Mouse (Mus musculus) right cerebral cortex, adult 2 months (tissue): Measurements from ENCODE around the gene Parp12.

ENCODE experiments used
- DNase-seq, 2 experiments: peaks; one replicate each; pipeline ENCODE4 v3.0.0; 2021 to 2022; ENCODE audit warnings: low spot score in 2 of 2

Gene Parp12

GRCm38 (mm10) chr6:39117584-39118455, at the start of gene Parp12:
Gene Parp12 (minus strand): TSS chr6:39118349.
- DNase-seq = peak; percentile 40 to 51

DNA sequence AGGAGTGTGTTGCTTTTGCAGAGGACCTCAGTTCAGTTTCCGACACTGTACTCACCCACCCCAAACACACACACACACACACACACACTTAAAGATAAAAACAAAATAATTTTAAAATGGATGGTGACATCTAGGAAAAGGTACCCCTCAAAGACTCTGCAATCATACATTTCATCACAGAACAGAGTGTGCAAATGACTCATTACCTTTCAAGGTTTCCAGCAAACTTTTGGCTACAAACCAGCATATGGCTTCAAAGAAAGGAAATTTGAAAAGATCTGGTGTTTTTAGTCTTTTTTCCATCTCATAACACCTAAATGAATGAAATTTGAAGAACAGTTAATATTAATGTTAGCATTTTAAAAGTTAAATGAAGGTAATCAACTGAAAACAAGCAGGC, 46.7 kb upstream of the Parp12 start:
- no peak for DNase-seq

- DNase-seq = no peak
Measured at GRCm38 (mm10) chr6:39161975-39162374, 43.8 kb upstream of the Parp12 start.

DNA sequence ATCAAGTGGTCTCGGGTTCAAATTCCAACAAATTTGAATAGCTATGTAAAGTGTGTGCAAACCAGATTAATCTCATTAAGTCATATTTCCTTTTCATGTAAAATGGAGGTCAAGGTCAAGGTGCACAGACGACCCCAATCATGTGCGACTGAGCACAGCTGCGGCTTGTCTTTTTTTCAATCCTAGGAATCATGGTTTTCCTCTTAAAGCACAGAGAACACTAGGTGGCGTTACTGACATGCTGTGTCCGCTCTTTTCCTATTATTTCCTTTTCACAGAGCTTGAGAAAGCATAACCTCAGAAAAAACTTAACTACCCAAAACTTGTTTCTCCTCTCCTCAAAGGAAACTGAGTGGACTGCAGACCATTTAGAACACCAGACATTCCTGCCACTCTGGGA, 27.9 kb upstream of the Parp12 start:
- no peak for DNase-seq

DNA sequence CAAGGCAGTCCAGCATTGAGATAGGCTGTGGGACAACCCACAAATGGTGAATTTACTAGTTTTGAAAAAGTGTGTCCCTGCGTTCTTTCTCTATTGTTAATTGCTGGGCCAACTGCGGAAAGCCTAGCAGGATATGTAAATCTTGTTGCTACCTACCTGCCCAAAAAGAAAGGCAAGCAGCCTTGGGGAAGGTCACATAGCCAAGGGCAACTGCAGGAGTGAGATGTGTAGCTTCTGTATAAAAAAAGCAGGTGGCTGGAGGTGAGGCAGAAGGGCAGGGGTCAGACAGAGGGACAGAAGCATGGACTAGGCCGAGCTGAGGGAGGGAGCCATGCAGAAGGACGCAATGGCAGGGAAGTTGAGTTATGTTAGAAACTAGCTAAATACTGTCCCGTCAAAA, 14.4 kb upstream of the Parp12 start:
- no peak for DNase-seq

- DNase-seq = no peak
Measured at GRCm38 (mm10) chr6:39131480-39131879, 13.3 kb upstream of the Parp12 start.

GRCm38 (mm10) chr6:39124719-39125118, 6.6 kb upstream of the Parp12 start:
- no peak for DNase-seq

DNA sequence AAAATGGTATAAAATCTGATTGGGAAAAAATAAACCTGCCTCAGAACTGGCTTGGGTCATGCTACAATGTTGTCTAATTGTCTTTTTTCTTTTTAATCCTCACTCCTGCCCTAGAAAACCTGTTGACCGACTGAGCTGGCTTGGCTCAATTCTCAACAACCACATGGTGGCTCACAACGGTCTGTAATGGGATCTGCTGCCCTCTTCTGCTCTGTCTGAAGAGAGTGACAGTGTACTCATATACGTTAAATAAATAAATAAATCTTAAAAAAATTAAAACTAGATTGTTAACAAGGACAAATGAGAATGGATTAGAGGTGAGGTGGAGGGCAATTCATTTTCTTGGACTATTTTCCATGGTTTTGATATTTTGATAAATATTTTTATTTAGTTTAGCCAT, 2.5 kb upstream of the Parp12 start:
- no peak for DNase-seq

- DNase-seq = no peak
Measured at GRCm38 (mm10) chr6:39118456-39118881, 320 bp upstream of the Parp12 start.

DNA sequence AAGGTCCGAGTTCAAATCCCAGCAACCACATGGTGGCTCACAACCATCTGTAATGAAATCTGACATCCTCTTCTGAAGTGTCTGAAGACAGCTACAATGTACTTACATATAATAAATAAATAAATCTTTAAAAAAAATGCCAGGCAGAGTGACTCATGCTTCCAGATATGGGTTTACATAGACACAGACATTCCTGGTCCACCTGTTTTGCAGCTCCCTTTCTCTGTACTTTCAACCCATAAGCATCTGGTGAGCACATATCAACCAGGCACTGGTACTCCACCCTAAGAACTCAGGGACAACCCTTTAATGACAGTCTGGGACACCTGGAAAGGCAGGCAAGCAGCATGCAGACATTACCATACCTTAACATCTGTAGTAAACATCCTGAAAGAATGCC, 2.7 kb downstream of the Parp12 start:
- DNase-seq = no peak

GRCm38 (mm10) chr6:39113141-39113540, 5.0 kb downstream of the Parp12 start:
- DNase-seq = no peak

DNA sequence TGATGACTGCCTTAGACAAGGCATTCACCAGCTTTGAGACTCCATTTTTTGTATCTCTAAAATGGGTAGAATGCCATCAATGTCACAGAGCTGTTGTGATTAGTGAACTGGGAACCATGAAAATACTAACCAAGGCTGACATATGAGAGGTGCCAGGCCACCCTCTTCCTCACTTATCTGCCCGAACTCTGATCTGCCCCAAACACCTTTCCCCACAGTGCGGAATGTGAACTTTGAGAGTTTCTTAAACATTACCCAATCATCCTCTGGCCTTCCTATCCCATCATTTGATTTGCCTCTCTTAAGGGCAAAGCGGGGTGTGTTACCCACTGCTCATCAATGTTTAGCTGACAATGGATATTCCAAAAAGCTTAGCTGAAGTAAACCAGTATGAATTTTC, 5.4 kb downstream of the Parp12 start:
- DNase-seq = no peak

DNA sequence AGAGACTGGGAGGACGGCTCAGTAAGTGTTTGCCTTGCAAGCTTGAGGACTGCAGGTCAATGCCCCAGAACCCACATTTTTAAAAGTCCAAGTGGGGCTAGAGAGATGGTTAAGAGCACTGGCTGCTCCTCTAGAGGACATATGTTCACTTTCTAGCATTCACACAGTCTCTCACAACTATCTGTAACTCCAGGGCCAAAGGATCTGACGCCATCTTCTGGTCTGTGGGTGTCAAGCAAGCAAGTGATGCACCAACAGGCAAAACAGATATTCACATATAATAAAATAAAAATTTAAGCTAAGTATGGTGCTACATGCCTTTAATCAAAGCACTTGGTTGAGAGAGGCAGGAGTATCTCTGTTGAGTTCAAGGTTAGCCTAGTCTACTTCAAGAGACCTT, 11.3 kb downstream of the Parp12 start:
- DNase-seq = no peak

DNA sequence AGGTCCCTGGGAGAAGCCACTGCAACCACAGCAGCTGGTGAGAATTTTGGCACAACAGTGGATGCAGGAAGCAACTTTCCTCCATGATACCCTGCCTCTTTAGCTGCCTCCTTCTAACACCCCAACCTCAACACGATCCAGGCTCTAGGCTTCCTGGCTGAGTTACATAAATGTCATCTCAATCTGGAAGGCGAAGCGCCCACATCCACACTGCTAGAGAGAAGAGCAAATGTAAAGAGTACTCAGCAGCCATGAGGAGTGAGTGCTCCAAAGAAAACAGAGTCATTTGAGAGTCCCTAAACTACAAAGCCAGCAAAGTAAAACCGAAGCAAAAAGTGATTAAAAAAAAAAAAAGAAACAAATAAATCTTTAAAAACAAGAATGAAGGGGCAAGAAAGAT, 13.5 kb downstream of the Parp12 start:
- DNase-seq = no peak

DNA sequence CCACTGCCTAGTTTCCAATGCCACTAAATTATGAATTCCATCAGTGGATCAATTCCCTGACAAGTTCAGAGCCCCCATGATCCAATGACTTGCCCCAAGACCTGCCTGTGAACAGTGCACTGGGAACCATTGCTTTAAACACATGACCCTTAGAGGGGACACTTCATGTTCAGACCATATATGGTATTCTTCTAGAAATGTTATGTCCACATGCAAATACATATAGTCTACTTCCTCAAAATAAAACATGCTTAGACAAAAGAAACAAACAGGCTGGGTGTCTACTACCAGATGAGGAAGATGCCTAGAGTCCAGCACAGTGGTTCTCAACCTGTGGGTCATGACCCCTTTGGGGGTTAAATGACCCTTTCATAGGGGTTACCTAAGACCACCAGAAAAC, 41.7 kb downstream of the Parp12 start:
- no peak for DNase-seq

GRCm38 (mm10) chr6:39074186-39074585, 44.0 kb downstream of the Parp12 start:
- no peak for DNase-seq

DNA sequence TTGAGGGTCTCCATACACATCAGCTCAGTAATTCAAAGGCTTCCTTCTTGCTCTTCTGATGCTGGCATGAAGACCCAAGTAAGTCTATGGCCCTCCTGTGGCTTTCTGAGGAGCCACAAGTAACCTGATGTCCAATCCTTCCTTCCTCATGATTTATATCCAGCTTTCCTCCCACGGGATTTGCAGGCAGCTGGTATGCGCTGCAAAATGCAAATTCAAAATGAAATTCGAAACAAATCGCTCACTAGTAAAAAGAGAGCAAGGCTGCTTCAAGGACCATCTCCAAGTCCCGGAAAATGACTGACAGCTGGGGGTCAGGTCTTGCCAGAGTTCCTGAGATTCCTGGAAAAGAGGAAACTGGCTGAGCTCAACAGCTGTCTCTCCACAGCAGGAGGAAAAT, 45.5 kb downstream of the Parp12 start:
- peak; percentile 27 to 39 for DNase-seq

GRCm38 (mm10) chr6:39066935-39067578, 51.1 kb downstream of the Parp12 start:
- peak; percentile 87 for DNase-seq

- DNase-seq = no peak
Measured at GRCm38 (mm10) chr6:39063541-39063940, 54.6 kb downstream of the Parp12 start.

DNA sequence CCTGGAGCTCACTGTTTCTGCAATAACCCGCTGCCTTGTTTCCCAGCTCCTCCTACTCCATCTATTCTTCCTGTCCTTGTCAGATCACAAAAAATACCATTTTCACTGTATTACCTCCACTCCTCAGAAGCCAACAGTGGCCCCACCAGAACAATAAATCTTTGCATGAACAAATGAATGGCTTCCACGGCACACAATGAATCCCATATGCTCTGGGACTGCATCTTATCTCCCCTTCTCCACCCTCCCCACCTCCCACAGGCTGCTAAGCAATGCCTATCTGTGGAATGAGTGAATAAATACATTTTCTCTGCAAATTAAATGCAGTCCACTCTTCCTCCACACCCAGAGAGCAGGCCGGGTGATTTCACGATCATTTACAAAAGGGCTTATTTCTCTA, 57.0 kb downstream of the Parp12 start:
- DNase-seq = no peak

GRCm38 (mm10) chr6:39059547-39060497, 58.3 kb downstream of the Parp12 start:
- no peak for DNase-seq

DNA sequence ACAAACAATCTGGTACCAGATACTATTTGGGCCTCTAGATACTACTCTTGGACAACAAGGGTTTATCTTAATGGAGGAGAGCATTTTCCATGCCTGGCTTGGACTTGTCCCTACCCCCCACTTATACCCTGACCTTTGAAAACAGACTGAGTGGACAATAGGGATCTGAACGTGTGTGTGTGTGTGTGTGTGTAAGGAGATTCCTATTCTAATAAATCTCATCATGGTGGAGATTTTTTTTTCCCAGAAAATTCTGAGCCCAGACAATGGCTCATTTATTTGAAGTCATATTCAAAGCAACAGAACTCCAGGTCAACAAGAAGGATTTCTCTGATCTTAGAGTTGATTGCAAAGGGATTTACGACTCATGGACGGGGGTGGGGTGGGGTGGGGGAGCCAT, 59.2 kb downstream of the Parp12 start:
- DNase-seq = no peak
